Mouse (Mus musculus) olfactory bulb, adult 2 months (tissue): ENCODE data around the gene Aldoc.

ENCODE experiments used
- CTCF ChIP-seq: fragments of 200-500 bp; IDR thresholded peaks from 2 replicates; pipeline ENCODE4 v1.5.1; 2012; ENCODE audit warnings: low read depth, mild to moderate bottlenecking, low read length, moderate library complexity; ENCODE audit not compliant: insufficient read depth
- POLR2A ChIP-seq: fragments of 200-500 bp; IDR thresholded peaks from 2 replicates; pipeline ENCODE4 v1.6.1; 2012; ENCODE audit warnings: mild to moderate bottlenecking, low read depth, low read length, moderate library complexity; ENCODE audit not compliant: insufficient read depth

DNA sequence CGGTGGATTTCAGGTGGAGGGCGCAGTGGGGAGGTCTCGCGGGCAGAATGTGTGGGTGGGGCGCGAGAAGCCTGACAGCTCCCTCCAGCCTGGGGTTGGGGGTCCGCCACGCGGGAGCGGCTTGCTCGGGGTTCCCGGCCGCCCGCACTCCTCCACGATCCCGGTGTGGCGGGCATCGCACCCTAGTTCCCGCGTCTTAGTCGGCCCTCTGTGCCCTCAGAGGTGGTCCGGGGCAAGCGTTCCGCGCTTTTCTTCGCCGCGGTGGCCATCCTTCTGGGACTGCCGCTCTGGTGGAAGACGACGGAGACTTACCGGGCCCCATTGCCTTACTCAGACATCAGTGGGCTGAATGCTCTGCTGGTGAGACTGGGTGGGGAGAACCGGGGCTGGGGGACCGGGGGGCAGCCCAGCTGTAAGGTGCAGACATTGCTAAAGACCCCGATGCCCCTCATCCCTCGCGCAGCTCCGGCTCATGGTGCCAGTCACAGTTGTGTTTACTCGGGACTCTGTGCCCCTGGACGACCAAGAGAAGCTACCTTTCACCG lies 5.8 kb downstream of the Aldoc start:
- TF ChIP-seq CTCF (no peak), POLR2A (no peak)
